Mouse (Mus musculus) adrenal gland, adult 2 months (tissue): ENCODE measurements at regions not wholly inside any gene's neighbourhood (a gene's known extent, or its start where the extent isn't known, plus 50 kb on each side); places are given as distances from the start of the nearest gene placed in this dataset.

ENCODE experiments used
- DNase-seq: peaks from one replicate; pipeline ENCODE4 v3.0.0; 2021

DNA sequence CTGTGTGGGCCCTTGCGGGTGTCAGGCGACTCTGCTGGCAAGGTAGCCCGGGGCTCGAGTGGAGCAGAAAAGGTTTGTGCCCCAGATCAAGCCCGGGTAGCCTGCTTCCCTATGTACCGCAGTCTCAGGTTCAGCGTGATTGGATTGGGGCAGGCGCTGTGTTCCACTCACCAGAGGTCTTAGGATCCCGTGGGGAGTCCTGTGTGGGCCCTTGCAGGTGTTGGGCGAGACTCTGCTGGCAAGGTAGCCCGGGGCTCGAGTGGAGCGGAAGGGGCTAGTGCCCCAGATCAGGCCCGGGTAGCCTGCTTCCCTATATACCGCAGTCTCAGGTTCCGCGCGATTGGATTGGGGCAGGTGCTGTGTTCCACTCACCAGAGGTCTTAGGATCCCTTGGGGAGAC lies 69.5 kb upstream of the C130026I21Rik start:
- peak; percentile 10 for DNase-seq
